Mouse (Mus musculus): ENCODE measurements around the gene Gm10337. TPM values are rescaled to one million over a fixed set of nuclear protein-coding genes. Genes with fewer than 3 reads are reported as not detected.

The Gm10337 gene
- 3.4 TPM in 1 of 2 replicates, not detected in the other for polyA plus RNA-seq (2014; fragmentation: Nextera tagmentation; extraction: Ambion mirVana)

- no peaks in the 10 kb centered on the region for H3K9me3 ChIP-seq (replicated peaks; ENCODE audit: control insufficient read depth, low read length)
- H3K4me1 ChIP-seq (ENCODE audit: control insufficient read depth, insufficient read depth, low read length): no peaks in the 10 kb centered on the region
- 78% methylated on average over 1 of the region's 1 CpGs for WGBS
- peaks cover 22% of the 10 kb centered on the region for H3K36me3 ChIP-seq (replicated peaks; ENCODE audit: control insufficient read depth, insufficient read depth, low read depth, low read length)
- no peak within 1 kb of the TSS for H3K4me3 ChIP-seq (ENCODE audit: low read depth, low read length)
- H3K9ac ChIP-seq (replicated peaks; ENCODE audit: low read length): no peak within 1 kb of the TSS
- DNase-seq (ENCODE audit: low spot score): no peak
- H3K27ac ChIP-seq (replicated peaks; ENCODE audit: low read depth, low read length): no peak within 1 kb of the TSS
- H3K4me2 ChIP-seq (ENCODE audit: low read depth, low read length): no peak within 1 kb of the TSS
- ATAC-seq (replicated peaks; ENCODE audit: insufficient number of reproducible peaks, low FRiP score, low TSS enrichment, low read depth): no peak
- no peaks in the 10 kb centered on the region for H3K27me3 ChIP-seq (ENCODE audit: control insufficient read depth, insufficient read depth, low read length)
These were observed at the start of gene Gm10337 for GRCm38 (mm10) chr15:102503447-102503846. TSS of gene Gm10337 (plus strand) at chr15:102503722.

- no peak overlapping the region for H3K9ac ChIP-seq (replicated peaks; ENCODE audit: low read length)
- 31% methylated on average over 6 of the region's 6 CpGs for WGBS
- no peaks in the 10 kb centered on the region for H3K4me1 ChIP-seq (ENCODE audit: control insufficient read depth, insufficient read depth, low read length)
- H3K27ac ChIP-seq (replicated peaks; ENCODE audit: low read depth, low read length): no peak overlapping the region
- no peaks in the 10 kb centered on the region for H3K36me3 ChIP-seq (replicated peaks; ENCODE audit: control insufficient read depth, insufficient read depth, low read depth, low read length)
- no peak for ATAC-seq (replicated peaks; ENCODE audit: insufficient number of reproducible peaks, low FRiP score, low TSS enrichment, low read depth)
- H3K4me2 ChIP-seq (ENCODE audit: low read depth, low read length): no peak overlapping the region
- no peak overlapping the region for H3K4me3 ChIP-seq (ENCODE audit: low read depth, low read length)
- H3K27me3 ChIP-seq (ENCODE audit: control insufficient read depth, insufficient read depth, low read length): no peaks in the 10 kb centered on the region
- no peaks in the 10 kb centered on the region for H3K9me3 ChIP-seq (replicated peaks; ENCODE audit: control insufficient read depth, low read length)
- peak; percentile 15 for DNase-seq (ENCODE audit: low spot score)
These were observed 47.5 kb upstream of the Gm10337 start for GRCm38 (mm10) chr15:102455993-102456392.

GRCm38 (mm10) chr15:102458050-102458736 is 45.3 kb upstream of the Gm10337 start:
- Histone ChIP-seq H3K4me1 (ENCODE audit: control insufficient read depth, insufficient read depth, low read length) (no peaks in the 10 kb centered on the region), H3K9ac (replicated peaks; ENCODE audit: low read length) (no peak overlapping the region), H3K27ac (replicated peaks; ENCODE audit: low read depth, low read length) (no peak overlapping the region), H3K4me3 (ENCODE audit: low read depth, low read length) (no peak overlapping the region), H3K36me3 (replicated peaks; ENCODE audit: control insufficient read depth, insufficient read depth, low read depth, low read length) (no peaks in the 10 kb centered on the region), H3K4me2 (ENCODE audit: low read depth, low read length) (peak overlapping the region; percentile 38; the same call in 1 of the 2 replicates), H3K27me3 (ENCODE audit: control insufficient read depth, insufficient read depth, low read length) (no peaks in the 10 kb centered on the region), H3K9me3 (replicated peaks; ENCODE audit: control insufficient read depth, low read length) (no peaks in the 10 kb centered on the region)
- DNase-seq (ENCODE audit: low spot score): no peak
- WGBS: 72% methylated on average over 5 of the region's 5 CpGs
- no peak for ATAC-seq (replicated peaks; ENCODE audit: insufficient number of reproducible peaks, low FRiP score, low TSS enrichment, low read depth)

- Histone ChIP-seq H3K36me3 (replicated peaks; ENCODE audit: control insufficient read depth, insufficient read depth, low read depth, low read length) (no peaks in the 10 kb centered on the region), H3K4me2 (ENCODE audit: low read depth, low read length) (peak within 1 kb of the TSS; percentile 38), H3K27me3 (ENCODE audit: control insufficient read depth, insufficient read depth, low read length) (no peaks in the 10 kb centered on the region), H3K27ac (replicated peaks; ENCODE audit: low read depth, low read length) (no peak within 1 kb of the TSS), H3K4me1 (ENCODE audit: control insufficient read depth, insufficient read depth, low read length) (no peaks in the 10 kb centered on the region), H3K9me3 (replicated peaks; ENCODE audit: control insufficient read depth, low read length) (no peaks in the 10 kb centered on the region), H3K9ac (replicated peaks; ENCODE audit: low read length) (no peak within 1 kb of the TSS; the same call in 1 of the 2 replicates), H3K4me3 (ENCODE audit: low read depth, low read length) (peak within 1 kb of the TSS; percentile 37)
- under 1% methylated on average over 19 of the region's 19 CpGs for WGBS
- ATAC-seq (replicated peaks; ENCODE audit: insufficient number of reproducible peaks, low FRiP score, low TSS enrichment, low read depth): peak; percentile 77
- peak; percentile 95 for DNase-seq (ENCODE audit: low spot score)
These were observed 44.6 kb upstream of the Gm10337 start, which contains the start of gene Prr13 for GRCm38 (mm10) chr15:102458904-102459317. TSS of gene Prr13 (plus strand) at chr15:102459028.

- 31% methylated on average over 6 of the region's 6 CpGs for WGBS
- H3K27ac ChIP-seq (replicated peaks; ENCODE audit: low read depth, low read length): no peak overlapping the region
These were observed 44.1 kb upstream of the Gm10337 start for GRCm38 (mm10) chr15:102459381-102459780.

GRCm38 (mm10) chr15:102459847-102460246 is 43.7 kb upstream of the Gm10337 start:
- H3K27me3 ChIP-seq (ENCODE audit: control insufficient read depth, insufficient read depth, low read length): no peaks in the 10 kb centered on the region
- ATAC-seq (replicated peaks; ENCODE audit: insufficient number of reproducible peaks, low FRiP score, low TSS enrichment, low read depth) (no peak), DNase-seq (ENCODE audit: low spot score) (no peak)
- WGBS: 61% methylated on average over 5 of the region's 5 CpGs
- H3K9ac ChIP-seq (replicated peaks; ENCODE audit: low read length): no peak overlapping the region
- H3K4me3 ChIP-seq (ENCODE audit: low read depth, low read length): no peak overlapping the region
- no peaks in the 10 kb centered on the region for H3K36me3 ChIP-seq (replicated peaks; ENCODE audit: control insufficient read depth, insufficient read depth, low read depth, low read length)
- H3K27ac ChIP-seq (replicated peaks; ENCODE audit: low read depth, low read length): no peak overlapping the region
- H3K9me3 ChIP-seq (replicated peaks; ENCODE audit: control insufficient read depth, low read length): no peaks in the 10 kb centered on the region
- no peak overlapping the region for H3K4me2 ChIP-seq (ENCODE audit: low read depth, low read length)
- H3K4me1 ChIP-seq (ENCODE audit: control insufficient read depth, insufficient read depth, low read length): no peaks in the 10 kb centered on the region

More at GRCm38 (mm10) chr15:102459381-102459780, 44.1 kb upstream of the Gm10337 start:
- ATAC-seq (replicated peaks; ENCODE audit: insufficient number of reproducible peaks, low FRiP score, low TSS enrichment, low read depth): no peak
- Histone ChIP-seq H3K4me1 (ENCODE audit: control insufficient read depth, insufficient read depth, low read length) (no peaks in the 10 kb centered on the region), H3K27me3 (ENCODE audit: control insufficient read depth, insufficient read depth, low read length) (no peaks in the 10 kb centered on the region), H3K36me3 (replicated peaks; ENCODE audit: control insufficient read depth, insufficient read depth, low read depth, low read length) (no peaks in the 10 kb centered on the region), H3K9ac (replicated peaks; ENCODE audit: low read length) (no peak overlapping the region; the same call in 1 of the 2 replicates), H3K4me2 (ENCODE audit: low read depth, low read length) (peak overlapping the region; percentile 38), H3K9me3 (replicated peaks; ENCODE audit: control insufficient read depth, low read length) (no peaks in the 10 kb centered on the region), H3K4me3 (ENCODE audit: low read depth, low read length) (peak overlapping the region; percentile 37)
- no peak for DNase-seq (ENCODE audit: low spot score)

GRCm38 (mm10) chr15:102460409-102460808 is 43.1 kb upstream of the Gm10337 start:
- Histone ChIP-seq H3K27ac (replicated peaks; ENCODE audit: low read depth, low read length) (no peak overlapping the region), H3K4me1 (ENCODE audit: control insufficient read depth, insufficient read depth, low read length) (no peaks in the 10 kb centered on the region), H3K27me3 (ENCODE audit: control insufficient read depth, insufficient read depth, low read length) (no peaks in the 10 kb centered on the region), H3K4me2 (ENCODE audit: low read depth, low read length) (no peak overlapping the region), H3K9ac (replicated peaks; ENCODE audit: low read length) (no peak overlapping the region), H3K36me3 (replicated peaks; ENCODE audit: control insufficient read depth, insufficient read depth, low read depth, low read length) (no peaks in the 10 kb centered on the region), H3K4me3 (ENCODE audit: low read depth, low read length) (no peak overlapping the region), H3K9me3 (replicated peaks; ENCODE audit: control insufficient read depth, low read length) (no peaks in the 10 kb centered on the region)
- 79% methylated on average over 12 of the region's 12 CpGs for WGBS
- ATAC-seq (replicated peaks; ENCODE audit: insufficient number of reproducible peaks, low FRiP score, low TSS enrichment, low read depth) (no peak), DNase-seq (ENCODE audit: low spot score) (no peak)

GRCm38 (mm10) chr15:102460971-102461370 is 42.6 kb upstream of the Gm10337 start:
- no peaks in the 10 kb centered on the region for H3K4me1 ChIP-seq (ENCODE audit: control insufficient read depth, insufficient read depth, low read length)
- ATAC-seq (replicated peaks; ENCODE audit: insufficient number of reproducible peaks, low FRiP score, low TSS enrichment, low read depth): no peak
- no peak for DNase-seq (ENCODE audit: low spot score)
- no peak overlapping the region for H3K4me3 ChIP-seq (ENCODE audit: low read depth, low read length)
- H3K4me2 ChIP-seq (ENCODE audit: low read depth, low read length): no peak overlapping the region
- 66% methylated on average over 4 of the region's 4 CpGs for WGBS
- no peak overlapping the region for H3K9ac ChIP-seq (replicated peaks; ENCODE audit: low read length)
- no peaks in the 10 kb centered on the region for H3K36me3 ChIP-seq (replicated peaks; ENCODE audit: control insufficient read depth, insufficient read depth, low read depth, low read length)
- H3K27me3 ChIP-seq (ENCODE audit: control insufficient read depth, insufficient read depth, low read length): no peaks in the 10 kb centered on the region
- no peak overlapping the region for H3K27ac ChIP-seq (replicated peaks; ENCODE audit: low read depth, low read length)
- H3K9me3 ChIP-seq (replicated peaks; ENCODE audit: control insufficient read depth, low read length): no peaks in the 10 kb centered on the region
